Mouse (Mus musculus): Measurements from ENCODE around the gene Borcs5.

Borcs5 gene

DNA sequence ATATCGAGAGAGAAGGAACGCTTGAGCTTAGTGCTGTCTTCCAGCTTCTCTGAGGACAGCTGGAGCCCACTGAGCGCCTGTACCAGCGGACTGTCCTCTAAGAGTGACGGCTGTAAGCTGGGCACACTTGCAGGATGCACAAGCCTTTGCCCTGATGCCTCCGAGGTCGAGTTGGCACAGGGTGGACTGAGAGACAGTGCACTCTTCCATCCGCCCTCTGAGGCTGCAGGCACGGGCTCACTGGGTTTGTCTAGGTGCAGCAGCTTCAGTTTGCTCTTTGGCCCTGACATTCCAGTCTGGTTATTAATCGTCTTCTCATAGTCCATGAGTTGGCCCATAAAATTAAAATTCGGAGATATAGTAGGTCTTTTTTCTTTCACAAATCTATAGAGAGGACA, 79.4 kb downstream of the Borcs5 start:
- no peak for DNase-seq (ENCODE audit: low spot score in 2 of 2)

DNA sequence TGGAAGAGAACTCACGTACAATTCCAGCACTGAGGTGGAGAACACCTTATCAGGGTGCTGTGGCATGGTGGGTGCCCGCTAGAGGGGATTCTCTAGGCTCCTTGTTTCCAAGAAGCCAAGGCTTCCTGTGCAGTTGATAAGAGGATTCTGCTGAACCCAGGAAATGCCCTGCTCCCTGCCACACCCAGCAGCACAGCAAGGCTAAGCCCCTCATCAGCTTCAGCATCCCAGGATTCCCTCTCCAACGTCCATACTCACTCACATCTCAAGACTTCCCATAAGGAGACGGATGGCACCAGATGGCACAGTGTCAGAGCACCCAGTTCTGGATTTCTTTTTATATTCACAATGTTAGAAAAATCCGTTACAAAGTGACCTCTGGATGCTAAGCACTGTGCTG, 79.8 kb downstream of the Borcs5 start:
- DNase-seq (ENCODE audit: low spot score in 2 of 2), result no peak

- no peak for DNase-seq (ENCODE audit: low spot score in 2 of 2)
Observed at GRCm38 (mm10) chr6:134720150-134720549, 80.8 kb downstream of the Borcs5 start.

- DNase-seq (ENCODE audit: low spot score in 2 of 2), result no peak
Observed at GRCm38 (mm10) chr6:134721729-134722269, 82.5 kb downstream of the Borcs5 start.

DNA sequence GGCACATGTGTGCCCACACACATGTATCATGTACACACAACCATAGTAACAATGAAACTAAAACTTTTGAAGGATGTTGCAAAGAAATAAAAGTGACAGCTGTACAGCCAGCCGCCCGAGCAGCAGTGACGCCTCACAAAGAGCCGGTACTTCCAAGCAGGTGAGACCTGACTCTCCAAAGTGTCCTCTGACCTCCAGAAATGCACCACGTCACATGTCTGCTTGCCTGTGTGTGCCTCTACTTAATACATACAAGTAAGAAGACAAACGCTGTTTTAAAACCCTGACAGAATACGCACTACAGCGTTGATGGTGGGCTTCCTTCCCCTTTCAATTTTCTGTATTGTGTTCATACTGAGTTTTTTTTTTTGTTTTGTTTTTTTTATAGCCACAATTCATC, 83.6 kb downstream of the Borcs5 start:
- DNase-seq (ENCODE audit: low spot score in 2 of 2), result no peak

DNA sequence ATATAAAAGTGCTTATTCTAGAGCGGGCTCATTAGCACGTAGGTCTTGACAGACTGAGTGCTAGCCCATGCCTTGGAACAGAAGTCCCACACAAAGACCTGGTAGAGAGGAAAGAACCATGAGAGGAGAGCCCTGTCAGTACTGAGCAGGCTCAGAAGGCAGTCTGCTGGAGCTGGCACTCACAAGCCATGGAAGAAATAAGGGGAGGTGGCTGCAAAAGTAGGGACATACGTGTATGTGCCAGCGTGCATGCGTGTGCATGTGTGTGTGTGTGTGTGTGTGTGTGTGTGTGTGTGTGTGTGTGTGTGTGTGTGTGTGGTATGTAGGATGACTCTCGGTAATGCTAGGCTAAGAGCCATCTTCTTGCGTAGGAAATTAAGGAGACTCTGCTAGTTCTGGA, 84.0 kb downstream of the Borcs5 start:
- no peak for DNase-seq (ENCODE audit: low spot score in 2 of 2)

GRCm38 (mm10) chr6:134723833-134724553, 84.7 kb downstream of the Borcs5 start:
- DNase-seq (ENCODE audit: low spot score in 2 of 2), result no peak

DNA sequence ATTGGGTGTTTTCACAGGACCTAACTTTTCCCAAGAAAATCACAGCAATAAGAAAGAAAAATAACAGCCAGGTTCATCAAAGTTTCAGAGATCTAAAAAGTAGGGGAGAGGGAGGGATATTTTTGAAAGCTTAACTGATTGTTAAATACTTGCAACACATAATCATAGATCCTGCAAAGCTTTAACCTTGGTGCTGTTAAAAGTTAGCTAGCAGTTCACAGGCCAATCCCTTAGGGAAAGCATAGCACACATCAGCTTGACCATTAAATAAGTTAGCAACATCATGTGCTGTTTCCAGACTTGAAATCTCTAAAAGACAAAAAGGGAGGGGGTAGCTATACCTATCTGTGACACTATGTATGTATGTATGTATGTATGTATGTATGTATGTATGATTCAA, 86.1 kb downstream of the Borcs5 start:
- DNase-seq (ENCODE audit: low spot score in 2 of 2), result no peak

DNA sequence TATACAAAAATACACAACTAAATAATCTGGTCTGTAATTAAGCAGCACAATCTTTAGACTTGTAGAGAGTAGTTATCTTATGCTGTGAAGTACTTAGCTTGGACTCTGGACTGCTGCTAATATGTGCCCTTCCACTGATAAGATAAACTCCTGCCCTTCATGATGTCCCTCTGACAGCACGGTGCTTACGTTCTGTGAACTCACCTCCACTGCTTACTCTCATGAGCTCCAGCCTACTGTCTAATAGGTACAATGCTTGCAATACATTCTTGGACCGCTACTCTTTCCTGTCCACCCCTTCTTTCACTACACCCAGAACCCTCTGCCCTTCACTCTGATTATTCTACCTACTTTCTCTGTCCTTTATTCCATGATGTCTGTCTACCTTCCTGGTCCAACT, 91.7 kb downstream of the Borcs5 start:
- DNase-seq (ENCODE audit: low spot score in 2 of 2), result no peak

DNA sequence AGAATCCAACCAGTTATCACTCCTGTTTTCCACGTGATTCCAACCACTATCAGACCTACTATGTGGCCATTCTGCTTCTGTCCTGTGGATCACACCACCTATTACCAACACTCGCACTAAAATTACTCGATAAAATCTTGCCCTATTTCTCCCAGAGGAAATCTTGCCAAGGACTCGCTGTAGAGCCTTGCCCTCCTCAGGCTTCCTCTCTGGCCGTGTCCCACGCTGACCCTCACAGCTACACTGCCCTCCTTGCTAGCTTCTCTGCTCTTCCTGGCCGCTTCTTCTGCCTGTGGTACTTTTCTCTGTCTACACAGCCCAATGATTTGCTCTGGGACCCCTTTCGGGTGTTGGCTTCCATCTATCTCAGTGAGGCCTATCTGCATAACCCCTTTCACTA, 93.5 kb downstream of the Borcs5 start:
- DNase-seq (ENCODE audit: low spot score in 2 of 2), result no peak

- DNase-seq (ENCODE audit: low spot score in 2 of 2), result no peak
Observed at GRCm38 (mm10) chr6:134733800-134734221, 94.5 kb downstream of the Borcs5 start.

GRCm38 (mm10) chr6:134736853-134737252, 97.5 kb downstream of the Borcs5 start:
- no peak for DNase-seq (ENCODE audit: low spot score in 2 of 2)

- DNase-seq (ENCODE audit: low spot score in 2 of 2), result no peak
Observed at GRCm38 (mm10) chr6:134743568-134743967, 104.3 kb downstream of the Borcs5 start.

DNA sequence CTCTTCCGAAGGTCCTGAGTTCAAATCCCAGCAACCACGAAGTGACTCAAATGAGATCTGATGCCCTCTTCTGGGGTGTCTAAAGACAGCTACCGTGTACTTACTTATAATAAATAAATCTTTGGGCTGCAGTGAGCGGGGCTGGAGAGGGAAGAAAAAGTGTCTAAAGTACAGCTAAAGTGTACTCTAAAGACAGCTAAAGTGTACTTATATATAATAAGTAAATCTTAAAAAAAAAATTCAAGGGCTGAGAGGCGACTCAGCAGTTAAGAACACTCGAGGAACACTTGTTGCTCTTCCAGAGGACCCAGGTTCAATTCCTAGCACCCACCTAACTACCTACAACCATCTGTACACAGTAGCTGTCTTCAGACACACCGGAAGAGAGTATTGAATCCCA, 106.6 kb downstream of the Borcs5 start:
- DNase-seq (ENCODE audit: low spot score in 2 of 2), result no peak

DNA sequence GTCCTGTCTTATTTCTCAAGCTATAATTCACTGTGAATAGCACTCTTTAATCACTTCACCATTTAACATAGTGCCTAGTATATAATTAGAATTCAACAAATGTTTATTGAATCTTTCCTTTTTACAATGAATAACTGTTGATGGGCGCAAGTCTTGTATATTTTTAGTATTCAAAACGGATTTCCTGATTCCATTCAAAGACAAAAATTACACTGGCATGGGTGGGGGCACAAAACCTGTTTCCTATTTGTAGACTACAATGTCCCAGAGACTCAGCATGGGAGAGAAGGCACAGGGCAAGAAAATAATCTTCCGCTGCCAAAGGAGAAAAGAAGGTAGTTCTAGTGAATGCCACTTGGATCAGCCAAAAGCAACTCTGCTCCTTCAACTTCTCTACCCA, 108.8 kb downstream of the Borcs5 start:
- no peak for DNase-seq (ENCODE audit: low spot score in 2 of 2)

- DNase-seq (ENCODE audit: low spot score in 2 of 2), result no peak
Observed at GRCm38 (mm10) chr6:134751087-134751486, 111.8 kb downstream of the Borcs5 start.

- DNase-seq (ENCODE audit: low spot score in 2 of 2), result no peak
Observed at GRCm38 (mm10) chr6:134751883-134752647, 112.8 kb downstream of the Borcs5 start.

DNA sequence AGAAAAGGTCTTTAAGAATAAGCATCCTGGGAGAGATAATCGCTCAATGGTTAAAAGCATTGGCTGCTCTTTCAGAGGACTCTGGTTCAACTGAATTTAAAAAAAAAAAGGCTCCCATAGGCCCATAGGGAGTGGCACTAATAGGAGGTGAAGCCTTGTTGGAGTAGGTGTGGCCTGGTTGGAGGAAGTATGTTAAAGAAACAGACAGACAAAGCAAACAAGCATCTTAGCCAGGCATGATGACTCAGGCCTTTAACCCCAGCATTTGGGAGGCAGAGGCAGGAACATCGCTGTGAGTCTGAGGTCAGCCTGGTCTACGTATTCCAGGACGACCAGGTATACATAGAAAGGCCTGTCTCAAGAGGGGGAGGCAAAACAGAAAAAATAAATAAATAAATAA, 114.1 kb downstream of the Borcs5 start:
- no peak for DNase-seq (ENCODE audit: low spot score in 2 of 2)

GRCm38 (mm10) chr6:134753858-134754257, 114.5 kb downstream of the Borcs5 start:
- DNase-seq (ENCODE audit: low spot score in 2 of 2), result no peak

GRCm38 (mm10) chr6:134756058-134756457, 116.7 kb downstream of the Borcs5 start:
- no peak for DNase-seq (ENCODE audit: low spot score in 2 of 2)
